Mouse (Mus musculus) inflammation-experienced regulatory T-cells, adult 6 months (primary cell): ENCODE data around the gene Tmem151b. TPM values are rescaled to one million over a fixed set of nuclear protein-coding genes. Genes with fewer than 3 reads are reported as not detected.
A peak's percentile ranks its signal among the peaks of the same experiment; 100 is the strongest.

Experiments used
- ATAC-seq: one replicate; pipeline ENCODE4 v1.8.0; 2017
- polyA plus RNA-seq, 3 experiments: library from polyadenylated mRNA; unstranded; fragments of 100-300 nt; shearing (Covaris generic); gene quantifications; one replicate each; pipeline ENCODE4 v1.2.1; 2017

Tmem151b gene
- polyA plus RNA-seq, 3 experiments from 2014 or later: 0.12 to 0.63 (median 0.14) TPM

- ATAC-seq: no peak
Measured at GRCm38 (mm10) chr17:45544873-45545277, 4.6 kb downstream of the Tmem151b start.

- ATAC-seq: no peak
Measured at GRCm38 (mm10) chr17:45544001-45544872, 5.2 kb downstream of the Tmem151b start.

GRCm38 (mm10) chr17:45543115-45543514 is 6.4 kb downstream of the Tmem151b start:
- ATAC-seq: no peak

GRCm38 (mm10) chr17:45542705-45543104 is 6.8 kb downstream of the Tmem151b start:
- ATAC-seq: no peak

- no peak for ATAC-seq
Measured at GRCm38 (mm10) chr17:45542129-45542528, 7.3 kb downstream of the Tmem151b start.

GRCm38 (mm10) chr17:45539664-45540063 is 9.8 kb downstream of the Tmem151b start:
- no peak for ATAC-seq

- no peak for ATAC-seq
Measured at GRCm38 (mm10) chr17:45538394-45538793, 11.1 kb downstream of the Tmem151b start.

- ATAC-seq: no peak
Measured at GRCm38 (mm10) chr17:45536264-45536663, 13.2 kb downstream of the Tmem151b start.

- no peak for ATAC-seq
Measured at GRCm38 (mm10) chr17:45532896-45533295, 16.6 kb downstream of the Tmem151b start.

- ATAC-seq: no peak
Measured at GRCm38 (mm10) chr17:45530346-45530782, 19.1 kb downstream of the Tmem151b start.

- no peak for ATAC-seq
Measured at GRCm38 (mm10) chr17:45526571-45526970, 22.9 kb downstream of the Tmem151b start.

GRCm38 (mm10) chr17:45524961-45525360 is 24.5 kb downstream of the Tmem151b start:
- ATAC-seq: no peak

- no peak for ATAC-seq
Measured at GRCm38 (mm10) chr17:45523263-45523662, 26.2 kb downstream of the Tmem151b start, which contains the start of gene Tcte1. Tcte1 (plus strand) TSS chr17:45523434.

- ATAC-seq: no peak
Measured at GRCm38 (mm10) chr17:45520136-45520535, 29.3 kb downstream of the Tmem151b start.

GRCm38 (mm10) chr17:45518766-45519475 is 30.6 kb downstream of the Tmem151b start:
- ATAC-seq: no peak

- no peak for ATAC-seq
Measured at GRCm38 (mm10) chr17:45517549-45518215, 31.8 kb downstream of the Tmem151b start.

GRCm38 (mm10) chr17:45517135-45517534 is 32.3 kb downstream of the Tmem151b start:
- ATAC-seq: no peak

- ATAC-seq: peak; percentile 71
Measured at GRCm38 (mm10) chr17:45516488-45516887, 33.0 kb downstream of the Tmem151b start.

GRCm38 (mm10) chr17:45515806-45516205 is 33.7 kb downstream of the Tmem151b start:
- no peak for ATAC-seq

- no peak for ATAC-seq
Measured at GRCm38 (mm10) chr17:45515204-45515726, 34.2 kb downstream of the Tmem151b start.

GRCm38 (mm10) chr17:45511757-45512156 is 37.7 kb downstream of the Tmem151b start:
- ATAC-seq: no peak

- ATAC-seq: no peak
Measured at GRCm38 (mm10) chr17:45510871-45511270, 38.6 kb downstream of the Tmem151b start.

- ATAC-seq: peak; percentile 93
Measured at GRCm38 (mm10) chr17:45506700-45507189, 42.7 kb downstream of the Tmem151b start, which contains the start of gene Aars2. Aars2 (plus strand) TSS chr17:45506841.
